Comparison of ENCODE assay signal across 9 mouse cellular contexts in the genomic region with DNA sequence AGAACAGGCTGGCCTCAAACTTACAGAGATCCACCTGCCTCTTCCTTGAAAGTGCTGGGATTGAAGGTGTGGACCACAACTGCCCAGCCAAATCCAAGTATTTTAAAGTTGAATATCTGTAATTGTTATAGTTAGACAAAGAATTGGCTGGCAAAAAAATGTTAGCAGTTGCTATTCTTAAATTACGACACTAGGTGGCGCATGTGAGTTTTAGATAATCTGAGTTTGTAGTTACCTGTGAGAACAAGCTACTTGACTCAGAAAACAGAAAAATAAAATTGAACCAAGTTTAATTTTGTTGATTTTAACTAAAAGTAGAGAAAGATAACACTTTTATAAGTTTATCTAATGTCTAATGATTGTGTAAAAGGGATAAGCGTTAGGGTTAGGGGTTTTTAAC.
DNase-seq lines count a peak whose midpoint lies in the region; ATAC-seq and TF ChIP-seq lines count a peak whose summit lies in the region.
"Had no signal": no experiment of that assay in that cellular context is flagged by ENCODE, and none has a peak within 500 bp of the region (broad histone marks: within the 10 kb centered on the region; RNA-seq: fewer than 3 reads in every experiment).

No protein-coding gene starts in this region.

- WGBS in intestine, postnatal 0 days: 11% methylated on average over 3 of the region's 3 CpGs
- WGBS in intestine, embryonic 15.5 days: 9% methylated on average over 3 of the region's 3 CpGs

- no peak for ATAC-seq in intestine, postnatal 0 days
- ATAC-seq in intestine, embryonic 15.5 days: no peak
- no peak for ATAC-seq in activated CD4-positive, CD25-positive, alpha-beta regulatory T cell, adult 4 months
- ATAC-seq: inflammation-experienced regulatory T-cells, adult 6 months had no signal

- in situ Hi-C loops in CH12.LX (cut with MboI; ENCODE audit: low pct_ligation_motif_present, low pct_unique_long_range_greater_than_20kb, low sequenced_read_pairs): loop anchor here (10.0 kb wide), 1 partner anchor 338 kb away; no protein-coding TSS in a partner anchor

- no peak overlapping the region for H3K9ac ChIP-seq in intestine, postnatal 0 days (ENCODE audit: low read depth, low read length)
- H3K9ac ChIP-seq in intestine, embryonic 15.5 days: no peak overlapping the region
- no peak overlapping the region for H3K9ac ChIP-seq in CH12.LX (ENCODE audit: insufficient read depth, low read depth)

- peak; percentile 88 for TF ChIP-seq RAD21 in CH12.LX (IDR thresholded peaks at IDR 0.05; ENCODE audit: low read depth, low read length)

- no peaks in the 10 kb centered on the region for H3K9me3 ChIP-seq in intestine, postnatal 0 days (ENCODE audit: control insufficient read depth)
- H3K9me3 ChIP-seq in intestine, embryonic 15.5 days: no peaks in the 10 kb centered on the region
- H3K9me3 ChIP-seq in CH12.LX (replicated peaks; ENCODE audit: low read length): no peaks in the 10 kb centered on the region

- H3K4me3 ChIP-seq in intestine, postnatal 0 days (ENCODE audit: low read depth, low read length): no peak overlapping the region
- no peak overlapping the region for H3K4me3 ChIP-seq in intestine, embryonic 15.5 days (replicated peaks)
- no peak overlapping the region for H3K4me3 ChIP-seq in CH12.LX (replicated peaks in 1 of 3; ENCODE audit: low read depth in 2 of 3, low read length in 2 of 3, poor library complexity in 1 of 3)
- H3K4me3 ChIP-seq: erythroblast, embryonic 14.5 days had no signal

- no peak overlapping the region for H3K27ac ChIP-seq in intestine, postnatal 0 days (ENCODE audit: low read depth, low read length)
- no peak overlapping the region for H3K27ac ChIP-seq in intestine, embryonic 15.5 days
- H3K27ac ChIP-seq in CH12.LX (ENCODE audit: insufficient read depth, low read depth): no peak overlapping the region

- DNase-seq in 416B (ENCODE audit: low read depth) (peak; percentile 34), CH12.LX (ENCODE audit: extremely low read depth) (peak; percentile 40)
- peak; percentile 19 for DNase-seq in embryo, embryonic 9.5 days (ENCODE audit: extremely low spot score)
- no peak for DNase-seq in ovary, postnatal 36 days (ENCODE audit: low spot score)

- dilution Hi-C loops in CH12.LX (cut with MboI; ENCODE audit: extremely low pct_ligation_motif_present, extremely low pct_unique_long_range_greater_than_20kb, low sequenced_read_pairs): no loop called here

- TF ChIP-seq POLR2A in CH12.LX (IDR thresholded peaks at IDR 0.05; ENCODE audit: low read depth, low read length): no peak

- H3K36me3 ChIP-seq in intestine, postnatal 0 days (ENCODE audit: control insufficient read depth, insufficient read depth): no peaks in the 10 kb centered on the region
- H3K36me3 ChIP-seq in intestine, embryonic 15.5 days: no peaks in the 10 kb centered on the region
- H3K36me3 ChIP-seq in CH12.LX (replicated peaks in 1 of 2; ENCODE audit: control insufficient read depth in 1 of 2, insufficient read depth in 1 of 2, low read length in 1 of 2): no peaks in the 10 kb centered on the region

- H3K4me2 ChIP-seq in intestine, postnatal 0 days (replicated peaks; ENCODE audit: low read depth): no peak overlapping the region
- no peak overlapping the region for H3K4me2 ChIP-seq in intestine, embryonic 15.5 days (replicated peaks)
- H3K4me2 ChIP-seq in CH12.LX (ENCODE audit: insufficient read depth, low read depth, poor library complexity, severe bottlenecking): no peak overlapping the region

- no peak for TF ChIP-seq EP300 in CH12.LX (IDR thresholded peaks at IDR 0.05; ENCODE audit: low read length)

- peak; percentile 71 for TF ChIP-seq CTCF in intestine, postnatal 0 days (IDR thresholded peaks at IDR 0.05; ENCODE audit: low read depth)
- TF ChIP-seq CTCF in CH12.LX (conservative IDR thresholded peaks at IDR 0.05 in 1 of 2, IDR thresholded peaks at IDR 0.05 in 1 of 2; ENCODE audit: low read depth in 2 of 2, low read length in 2 of 2): peak; percentile 55 to 82

- H3K4me1 ChIP-seq in intestine, postnatal 0 days (replicated peaks; ENCODE audit: control insufficient read depth, insufficient read depth, low read length): no peaks in the 10 kb centered on the region
- H3K4me1 ChIP-seq in intestine, embryonic 15.5 days (replicated peaks): no peaks in the 10 kb centered on the region
- no peaks in the 10 kb centered on the region for H3K4me1 ChIP-seq in CH12.LX (ENCODE audit: control insufficient read depth in 1 of 2, insufficient read depth in 2 of 2)

- no peaks in the 10 kb centered on the region; the same call in 1 of the 2 replicates for H3K27me3 ChIP-seq in intestine, postnatal 0 days (replicated peaks; ENCODE audit: control insufficient read depth, insufficient read depth, low read length)
- peaks cover 3% of the 10 kb centered on the region; the same call in 1 of the 2 replicates for H3K27me3 ChIP-seq in intestine, embryonic 15.5 days (replicated peaks)
- H3K27me3 ChIP-seq in CH12.LX (replicated peaks): no peaks in the 10 kb centered on the region

- no peaks in the 10 kb centered on the region for H3K79me2 ChIP-seq in CH12.LX (replicated peaks; ENCODE audit: control insufficient read depth, extremely low read depth, insufficient read depth, poor library complexity, severe bottlenecking)

TF ChIP-seq in CH12.LX, 34 proteins besides CTCF, POLR2A, EP300 and RAD21:
- TF ChIP-seq ZNF384 (IDR thresholded peaks at IDR 0.05; ENCODE audit: low read depth, low read length): peak; percentile 63
- 0 out of 2 replicates have a peak, but pooled peaks have one; percentile 39 for TF ChIP-seq MYC (IDR thresholded peaks at IDR 0.05; ENCODE audit: low read depth, low read length)
- peak; percentile 53 for TF ChIP-seq ZC3H11A (IDR thresholded peaks at IDR 0.05; ENCODE audit: low read depth, low read length)
- TF ChIP-seq NELFE (IDR thresholded peaks at IDR 0.05; ENCODE audit: low read depth, low read length): no peak
- 0 out of 2 replicates have a peak, but pooled peaks have one; percentile 11 for TF ChIP-seq JUND (conservative IDR thresholded peaks at IDR 0.05; ENCODE audit: low read depth, low read length)
- TF ChIP-seq SMC3 (IDR thresholded peaks at IDR 0.05; ENCODE audit: low read depth, low read length): peak; percentile 84
- no peak for TF ChIP-seq ETS1 (conservative IDR thresholded peaks at IDR 0.05; ENCODE audit: low read depth, low read length)
